Mouse (Mus musculus) CD8-positive naive resting alpha-beta T cell, adult 57 days (primary cell): ENCODE measurements around the gene Rangap1. TPM values are rescaled to one million over a fixed set of nuclear protein-coding genes. Genes with fewer than 3 reads are reported as not detected.

ENCODE experiments used
- total RNA-seq: library from RNA; stranded (reverse); gene quantifications from one replicate; pipeline ENCODE4 v1.2.4, GENCODE M21; 2023

The Rangap1 gene
- total RNA-seq = 86.9 TPM

GRCm38 (mm10) chr15:81744992-81745600, at the start of gene Rangap1, which contains the start of gene Zc3h7b:
Gene Rangap1 (minus strand): TSS chr15:81745530.
Gene Zc3h7b (plus strand): TSS chr15:81745057.

GRCm38 (mm10) chr15:81697175-81697574, 48.2 kb downstream of the Rangap1 start, which contains the start of gene Chadl:
Gene Chadl (minus strand): TSS chr15:81697287.

GRCm38 (mm10) chr15:81663697-81664561, 81.4 kb downstream of the Rangap1 start, which contains the start of gene L3mbtl2:
Gene L3mbtl2 (plus strand): TSS chr15:81663889.

Other genes with a start within 250 kb of the Rangap1 start
- 130 TPM for gene Ep300, start 160.2 kb downstream of the Rangap1 start, total RNA-seq
- 45.7 TPM for gene L3mbtl2, start 81.6 kb downstream of the Rangap1 start, total RNA-seq
- gene Chadl, start 48.2 kb downstream of the Rangap1 start, total RNA-seq = not detected
- 28.1 TPM for gene Zc3h7b, start 473 bp downstream of the Rangap1 start, total RNA-seq
- 25.6 TPM for gene Tef, start 56.9 kb upstream of the Rangap1 start, total RNA-seq
- gene Tob2, start 113.3 kb upstream of the Rangap1 start, total RNA-seq = 78.4 TPM
- 54.4 TPM for gene Phf5a, start 126.4 kb upstream of the Rangap1 start, total RNA-seq
- gene Aco2, start 126.8 kb upstream of the Rangap1 start, total RNA-seq = 151 TPM
- 15.0 TPM for gene Polr3h, start 180.7 kb upstream of the Rangap1 start, total RNA-seq
- not detected for gene Csdc2, start 191.2 kb upstream of the Rangap1 start, total RNA-seq
- gene Pmm1, start 215.4 kb upstream of the Rangap1 start, total RNA-seq = 26.1 TPM
- gene 1700029P11Rik, start 235.0 kb upstream of the Rangap1 start, total RNA-seq = not detected
- 31.4 TPM for gene Xrcc6, start 242.3 kb upstream of the Rangap1 start, total RNA-seq